Mouse (Mus musculus) adrenal gland, adult 10 weeks (tissue): ENCODE data around the gene Ralbp1. TPM values are rescaled to one million over a fixed set of nuclear protein-coding genes. Genes with fewer than 3 reads are reported as not detected.

Source experiments
- polyA plus RNA-seq: library from polyadenylated mRNA; stranded (reverse); fragments of 350-450 nt; fragmentation: Illumina TruSeq; extraction: RNeasy Lipid Tissue Mini Kit (QIAGEN cat#74804); gene quantifications from one replicate; pipeline ENCODE4 v1.2.3, GENCODE M21; 2014; ENCODE audit warnings: low read depth, low replicate concordance

Ralbp1 gene
- polyA plus RNA-seq = 63.6 TPM

DNA sequence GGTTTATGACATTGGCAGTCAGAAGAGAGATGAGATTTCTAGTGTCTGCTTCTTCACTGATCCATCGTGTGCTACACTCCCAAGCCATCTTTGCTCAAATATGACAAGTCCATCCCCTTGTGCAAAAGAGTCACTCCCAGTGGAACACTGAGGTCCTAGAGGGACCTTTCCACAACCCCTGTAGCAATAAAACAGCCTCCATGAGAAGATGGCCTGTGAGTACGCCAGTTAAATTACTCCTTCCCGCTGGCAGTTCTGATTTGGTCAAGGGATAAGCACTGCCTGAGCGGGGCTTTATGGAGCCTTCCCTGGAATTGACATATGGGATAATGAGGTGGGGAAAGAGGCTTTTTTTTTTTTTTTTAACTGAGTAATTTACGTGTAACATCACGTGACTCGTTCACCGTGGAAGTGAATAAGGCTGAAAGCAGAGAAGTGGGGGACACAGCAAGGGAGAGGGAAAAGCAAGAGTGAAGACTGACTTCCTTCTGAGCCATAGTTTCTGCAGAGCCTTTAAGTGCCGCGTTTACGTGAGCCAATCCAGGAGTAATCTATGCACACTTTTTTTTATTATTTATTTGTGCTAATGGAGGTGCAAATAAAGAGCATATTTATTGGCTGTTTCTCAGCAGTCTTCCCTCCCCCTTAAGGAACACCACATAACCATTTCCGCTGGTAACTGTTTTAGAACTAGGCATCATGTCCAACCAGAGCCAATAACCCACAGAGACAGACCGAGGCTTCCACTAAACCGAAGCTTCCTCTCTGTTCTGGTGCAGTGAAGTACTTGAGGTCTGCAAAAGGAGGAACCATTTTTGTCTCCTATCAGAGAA is at the start of gene Ralbp1:
Gene Ralbp1, minus strand, starts transcription at position 102 of the 833 bp plus-strand sequence.

Other genes starting within 250 kb of the Ralbp1 start
- gene Txndc2, start 243.6 kb downstream of the Ralbp1 start, polyA plus RNA-seq = 24.9 TPM
- 86.8 TPM for gene Rab31, start 113.0 kb downstream of the Ralbp1 start, polyA plus RNA-seq
- gene Ppp4r1, start 103.2 kb downstream of the Ralbp1 start, polyA plus RNA-seq = 36.5 TPM
- gene Twsg1, start 65.4 kb upstream of the Ralbp1 start, polyA plus RNA-seq = 273 TPM
- 31.7 TPM for gene Ankrd12, start 191.3 kb upstream of the Ralbp1 start, polyA plus RNA-seq
- 844 TPM for gene Ndufv2, start 215.8 kb upstream of the Ralbp1 start, polyA plus RNA-seq
- 1.6 TPM for gene Washc1, start 225.7 kb upstream of the Ralbp1 start, polyA plus RNA-seq
- gene Ddx11, start 237.7 kb upstream of the Ralbp1 start, polyA plus RNA-seq = 2.0 TPM